Mouse (Mus musculus) left cerebral cortex, postnatal 10 days (tissue): ENCODE measurements at regions not wholly inside any gene's neighbourhood (a gene's known extent, or its start where the extent isn't known, plus 50 kb on each side); places are given as distances from the start of the nearest gene placed in this dataset.
A peak's percentile ranks its signal among the peaks of the same experiment; 100 is the strongest.

ENCODE experiments used
- DNase-seq, 2 experiments: peaks; one replicate each; pipeline ENCODE4 v3.0.0; 2021 to 2022; ENCODE audit warnings: low spot score in 2 of 2, mixed read lengths in 1 of 2; ENCODE audit errors: extremely low spot score in 1 of 2
- intact Hi-C: fragments of 180-260 bp; cut with DNase I; formaldehyde crosslinking; loops from one replicate; pipeline ENCODE4 v1.15.1; 2025

- no peak for DNase-seq
- intact Hi-C loops = no loop called here
Measured at GRCm38 (mm10) chr6:84442667-84443066, 151.0 kb downstream of the Cyp26b1 start.

GRCm38 (mm10) chr6:84441721-84442480 is 151.8 kb downstream of the Cyp26b1 start:
- DNase-seq = no peak
- intact Hi-C loops = no loop called here

- no peak for DNase-seq
- intact Hi-C loops = no loop called here
Measured at GRCm38 (mm10) chr6:84436716-84437115, 157.0 kb downstream of the Cyp26b1 start.

GRCm38 (mm10) chr6:84434532-84434931 is 159.2 kb downstream of the Cyp26b1 start:
- DNase-seq = no peak
- intact Hi-C loops = no loop called here

- no peak for DNase-seq
- intact Hi-C loops = no loop called here
Measured at GRCm38 (mm10) chr6:84431622-84431955, 162.1 kb downstream of the Cyp26b1 start.

GRCm38 (mm10) chr6:84430925-84431621 is 162.6 kb downstream of the Cyp26b1 start:
- intact Hi-C loops = no loop called here
- DNase-seq = no peak

- intact Hi-C loops = no loop called here
- no peak for DNase-seq
Measured at GRCm38 (mm10) chr6:84430146-84430545, 163.6 kb downstream of the Cyp26b1 start.

- intact Hi-C loops = no loop called here
- peak; percentile 63 to 65 for DNase-seq
Measured at GRCm38 (mm10) chr6:84429247-84429646, 164.5 kb downstream of the Cyp26b1 start.

GRCm38 (mm10) chr6:84426691-84427090 is 167.0 kb downstream of the Cyp26b1 start:
- DNase-seq = no peak
- intact Hi-C loops = no loop called here

GRCm38 (mm10) chr6:84425823-84426222 is 167.9 kb downstream of the Cyp26b1 start:
- intact Hi-C loops = no loop called here
- peak in 1 of 2 experiments; percentile 73 for DNase-seq

GRCm38 (mm10) chr6:84422946-84423345 is 170.8 kb downstream of the Cyp26b1 start:
- DNase-seq = no peak
- intact Hi-C loops = no loop called here

GRCm38 (mm10) chr6:84419691-84420090 is 174.0 kb downstream of the Cyp26b1 start:
- no peak for DNase-seq
- intact Hi-C loops = no loop called here

GRCm38 (mm10) chr6:84419281-84419680 is 174.4 kb downstream of the Cyp26b1 start:
- intact Hi-C loops = no loop called here
- DNase-seq = no peak

- intact Hi-C loops = no loop called here
- no peak for DNase-seq
Measured at GRCm38 (mm10) chr6:84416992-84417636, 176.6 kb downstream of the Cyp26b1 start.

- no peak for DNase-seq
- intact Hi-C loops = no loop called here
Measured at GRCm38 (mm10) chr6:84414400-84414799, 179.3 kb downstream of the Cyp26b1 start.

- intact Hi-C loops = loop anchor here (5.0 kb wide), 2 partner anchors 182 to 502 kb away; partner anchors contain the start of gene Cyp26b1
- no peak for DNase-seq
Measured at GRCm38 (mm10) chr6:84409863-84410513, 183.7 kb downstream of the Cyp26b1 start.

GRCm38 (mm10) chr6:84408513-84408912 is 185.2 kb downstream of the Cyp26b1 start:
- DNase-seq = peak in 1 of 2 experiments; percentile 11
- intact Hi-C loops = loop anchor here (5.0 kb wide), 2 partner anchors 184 to 504 kb away; partner anchors contain the start of gene Cyp26b1

- intact Hi-C loops = loop anchor here (5.0 kb wide), 2 partner anchors 185 to 505 kb away; partner anchors contain the start of gene Cyp26b1
Measured at GRCm38 (mm10) chr6:84407773-84408172, 185.9 kb downstream of the Cyp26b1 start.

GRCm38 (mm10) chr6:84404695-84405094 is 189.0 kb downstream of the Cyp26b1 start:
- intact Hi-C loops = loop anchor here (5.0 kb wide), 2 partner anchors 188 to 508 kb away; partner anchors contain the start of gene Cyp26b1
- no peak for DNase-seq

More at GRCm38 (mm10) chr6:84407773-84408172, 185.9 kb downstream of the Cyp26b1 start:
- DNase-seq = peak; percentile 46 to 69
